Mouse (Mus musculus) liver, adult 2 months (tissue): Measurements from ENCODE around the gene Gm2174.

Experiments
- CTCF ChIP-seq: fragments of 200-500 bp; IDR thresholded peaks from 2 replicates; pipeline ENCODE4 v1.5.1; 2011; ENCODE audit warnings: low read depth, low read length, control low read depth
- POLR2A ChIP-seq: fragments of 200-500 bp; IDR thresholded peaks from 2 replicates; pipeline ENCODE4 v1.6.1; 2011; ENCODE audit warnings: low read length, control low read depth; ENCODE audit not compliant: insufficient read depth; ENCODE audit errors: extremely low read depth

GRCm38 (mm10) chrX:56481906-56482305, 34.1 kb downstream of the Gm2174 start:
- TF ChIP-seq CTCF (no peak), POLR2A (no peak)
